Mouse (Mus musculus) R1 (cell line): Measurements from ENCODE around the gene Capn3.
A peak's percentile ranks its signal among the peaks of the same experiment; 100 is the strongest.

ENCODE experiments used
- DNase-seq: peaks from one replicate; pipeline ENCODE4 v3.0.0-alpha.2; 2018; ENCODE audit warnings: low read depth, low spot score

Capn3 gene

GRCm38 (mm10) chr2:120481921-120482320, 26.1 kb downstream of the Capn3 start:
- no peak for DNase-seq

GRCm38 (mm10) chr2:120482506-120483389, 26.9 kb downstream of the Capn3 start:
- no peak for DNase-seq

- no peak for DNase-seq
Observed at GRCm38 (mm10) chr2:120484241-120484640, 28.4 kb downstream of the Capn3 start.

- no peak for DNase-seq
Observed at GRCm38 (mm10) chr2:120493254-120493653, 37.4 kb downstream of the Capn3 start.

GRCm38 (mm10) chr2:120496511-120496910, 40.7 kb downstream of the Capn3 start:
- DNase-seq = no peak

- no peak for DNase-seq
Observed at GRCm38 (mm10) chr2:120499971-120500471, 44.2 kb downstream of the Capn3 start.

- no peak for DNase-seq
Observed at GRCm38 (mm10) chr2:120501136-120501918, 45.5 kb downstream of the Capn3 start.

GRCm38 (mm10) chr2:120501931-120502604, 46.2 kb downstream of the Capn3 start:
- DNase-seq = peak; percentile 41

GRCm38 (mm10) chr2:120502605-120502990, 46.8 kb downstream of the Capn3 start:
- no peak for DNase-seq

GRCm38 (mm10) chr2:120503094-120503493, 47.3 kb downstream of the Capn3 start:
- no peak for DNase-seq

- peak; percentile 53 for DNase-seq
Observed at GRCm38 (mm10) chr2:120503992-120504391, 48.2 kb downstream of the Capn3 start.

GRCm38 (mm10) chr2:120514181-120514580, 58.4 kb downstream of the Capn3 start:
- peak; percentile 72 for DNase-seq

GRCm38 (mm10) chr2:120518547-120519210, 62.9 kb downstream of the Capn3 start:
- no peak for DNase-seq

- no peak for DNase-seq
Observed at GRCm38 (mm10) chr2:120526771-120527170, 71.0 kb downstream of the Capn3 start.

GRCm38 (mm10) chr2:120529531-120529930, 73.7 kb downstream of the Capn3 start:
- no peak for DNase-seq

- no peak for DNase-seq
Observed at GRCm38 (mm10) chr2:120531223-120531622, 75.4 kb downstream of the Capn3 start.

GRCm38 (mm10) chr2:120539333-120539732, 83.5 kb downstream of the Capn3 start:
- no peak for DNase-seq

GRCm38 (mm10) chr2:120539778-120540208, 84.0 kb downstream of the Capn3 start:
- DNase-seq = peak; percentile 27

GRCm38 (mm10) chr2:120544732-120545131, 88.9 kb downstream of the Capn3 start:
- DNase-seq = no peak
